Mouse (Mus musculus): Measurements from ENCODE around the gene Epo.

DNA sequence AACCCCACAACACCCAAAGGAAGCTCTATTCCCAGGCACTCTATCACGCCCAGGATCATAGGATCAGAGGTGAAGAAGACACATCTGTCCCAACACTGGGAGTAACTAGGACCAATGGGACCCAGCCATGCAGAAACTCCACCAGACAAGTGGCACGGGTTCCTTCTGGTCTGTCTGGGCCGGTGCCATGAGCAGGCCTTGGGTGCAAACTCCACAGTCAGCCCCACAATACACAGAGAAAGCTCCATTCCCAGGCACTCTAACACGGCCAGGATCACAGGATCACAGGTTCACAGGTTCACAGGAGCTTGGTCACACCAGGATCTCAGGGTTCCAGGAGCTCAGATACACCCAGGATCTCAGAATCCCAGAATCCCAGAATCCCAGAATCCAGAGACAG is 12.6 kb upstream of the Epo start:
- no peak for TF ChIP-seq POLR2AphosphoS2 (IDR thresholded peaks at IDR 0.05; ENCODE audit: low read depth, low read length)
- TF ChIP-seq CTCF (conservative IDR thresholded peaks at IDR 0.05 in 1 of 2, IDR thresholded peaks at IDR 0.05 in 1 of 2; ENCODE audit: low read depth in 2 of 2, low read length in 2 of 2), result no peak
- TF ChIP-seq TCF12 (IDR thresholded peaks at IDR 0.05; ENCODE audit: low read depth, low read length), result no peak
- no peak for TF ChIP-seq POLR2A (IDR thresholded peaks at IDR 0.05; ENCODE audit: low read depth, low read length)
- TF ChIP-seq UBTF (IDR thresholded peaks at IDR 0.05; ENCODE audit: low read depth, low read length), result no peak
